ENCODE assay signal across 16 mouse cellular contexts in the genomic region with DNA sequence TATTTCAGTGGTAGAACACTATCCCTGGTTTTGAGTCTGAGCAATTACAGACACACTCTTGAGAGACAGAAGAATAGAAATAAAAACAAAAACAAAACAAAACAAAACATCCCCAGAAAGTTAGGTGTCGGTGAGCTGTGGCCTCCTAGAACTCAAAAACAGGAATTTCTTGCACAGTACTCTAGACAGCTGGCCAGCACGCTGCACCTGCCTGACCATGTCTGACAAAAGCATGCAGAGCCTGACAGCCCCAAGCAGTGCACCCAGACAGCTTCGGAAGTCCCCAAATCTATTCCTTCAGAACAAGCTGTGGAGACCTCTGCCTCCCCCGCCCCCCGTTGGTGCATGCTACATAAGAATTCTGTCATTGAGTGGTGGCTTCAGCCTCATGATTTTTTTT. TPM values are rescaled to one million over a fixed set of nuclear protein-coding genes. Genes with fewer than 3 reads are reported as not detected.
DNase-seq lines count a peak whose midpoint lies in the region; ATAC-seq and TF ChIP-seq lines count a peak whose summit lies in the region.
"Had no signal": no experiment of that assay in that cellular context is flagged by ENCODE, and none has a peak within 500 bp of the region (broad histone marks: within the 10 kb centered on the region; RNA-seq: fewer than 3 reads in every experiment).

No protein-coding gene starts in this region.

- H3K36me3 ChIP-seq in heart, embryonic 11.5 days (ENCODE audit: control insufficient read depth, insufficient read depth, low read length) = no peaks in the 10 kb centered on the region
- no peaks in the 10 kb centered on the region for H3K36me3 ChIP-seq in heart, adult 2 months (ENCODE audit: control insufficient read depth, insufficient read depth, low read length)
- H3K36me3 ChIP-seq in limb, embryonic 10.5 days = peaks cover 17% of the 10 kb centered on the region; the same call in 1 of the 2 replicates
- H3K36me3 ChIP-seq: heart, embryonic 15.5 days; lung, embryonic 15.5 days had no signal

- H3K9me3 ChIP-seq in heart, embryonic 11.5 days (replicated peaks; ENCODE audit: control insufficient read depth, low read length) = no peaks in the 10 kb centered on the region
- no peaks in the 10 kb centered on the region for H3K9me3 ChIP-seq in limb, embryonic 10.5 days (replicated peaks)
- H3K9me3 ChIP-seq: heart, embryonic 15.5 days; lung, embryonic 15.5 days had no signal

- H3K4me3 ChIP-seq in heart, embryonic 11.5 days (ENCODE audit: low read depth, low read length) = no peak overlapping the region
- no peak overlapping the region for H3K4me3 ChIP-seq in heart, adult 2 months
- peak overlapping the region; percentile 8; the same call in 1 of the 2 replicates for H3K4me3 ChIP-seq in limb, embryonic 10.5 days
- H3K4me3 ChIP-seq: heart, embryonic 15.5 days; lung, embryonic 15.5 days had no signal

- no peak overlapping the region for H3K4me2 ChIP-seq in heart, embryonic 11.5 days
- H3K4me2 ChIP-seq: heart, embryonic 15.5 days; lung, embryonic 15.5 days had no signal

- no peak for DNase-seq in heart, adult 2 months
- peak; percentile 32 for DNase-seq in retina, postnatal 1 day
- DNase-seq in retina, embryonic 14.5 days (ENCODE audit: low spot score) = no peak
- DNase-seq in limb, embryonic 10.5 days (ENCODE audit: low spot score) = no peak
- no peak for DNase-seq in frontal cortex, postnatal 14 days (ENCODE audit: low spot score in 2 of 2)
- no peak for DNase-seq in thymus, postnatal 14 days
- DNase-seq: cerebellum, adult 9-11 months; kidney, postnatal 14 days; liver; right cerebral cortex, postnatal 4 days had no signal

- H3K27ac ChIP-seq in heart, embryonic 11.5 days (ENCODE audit: low read depth, low read length) = peak overlapping the region; percentile 35; the same call in 1 of the 2 replicates
- H3K27ac ChIP-seq in heart, adult 2 months = no peak overlapping the region
- peak overlapping the region; percentile 32; the same call in 1 of the 2 replicates for H3K27ac ChIP-seq in limb, embryonic 10.5 days
- H3K27ac ChIP-seq: heart, embryonic 15.5 days; lung, embryonic 15.5 days had no signal

- ATAC-seq in heart, embryonic 11.5 days (replicated peaks; ENCODE audit: insufficient number of reproducible peaks, low FRiP score, low TSS enrichment) = no peak
- no peak for ATAC-seq in activated CD4-positive, CD25-positive, alpha-beta regulatory T cell, adult 4 months
- ATAC-seq: CD4-positive, CD25-positive, alpha-beta regulatory T cell, adult 4 months; inflammation-experienced regulatory T-cells, adult 6 months had no signal

- H3K4me1 ChIP-seq in heart, embryonic 11.5 days (ENCODE audit: control insufficient read depth, insufficient read depth, low read length) = peaks cover 24% of the 10 kb centered on the region
- H3K4me1 ChIP-seq in heart, adult 2 months (ENCODE audit: control insufficient read depth, insufficient read depth, low read length) = peaks cover 3% of the 10 kb centered on the region; the same call in 1 of the 2 replicates
- peaks cover 70% of the 10 kb centered on the region for H3K4me1 ChIP-seq in limb, embryonic 10.5 days

- no peak for TF ChIP-seq POLR2A in heart, adult 2 months (IDR thresholded peaks at IDR 0.05; ENCODE audit: insufficient read depth, low read depth, low read length)

- H3K79me2 ChIP-seq in heart, adult 2 months (replicated peaks; ENCODE audit: control insufficient read depth, insufficient read depth, low read length) = no peaks in the 10 kb centered on the region

- WGBS in heart, embryonic 11.5 days (ENCODE audit: insufficient replicate concordance) = 61% methylated on average over 5 of the region's 5 CpGs
- 83% methylated on average over 5 of the region's 5 CpGs for WGBS in heart, adult 2 months
- 72% methylated on average over 5 of the region's 5 CpGs for WGBS in limb, embryonic 10.5 days

- H3K9ac ChIP-seq in heart, embryonic 11.5 days (ENCODE audit: low read depth, low read length) = no peak overlapping the region
- H3K9ac ChIP-seq in heart, adult 2 months (ENCODE audit: low read depth, low read length) = no peak overlapping the region
- H3K9ac ChIP-seq: heart, embryonic 15.5 days; lung, embryonic 15.5 days had no signal

- H3K27me3 ChIP-seq in heart, embryonic 11.5 days (ENCODE audit: control insufficient read depth, insufficient read depth, low read length) = no peaks in the 10 kb centered on the region
- H3K27me3 ChIP-seq in heart, adult 2 months (ENCODE audit: control insufficient read depth, insufficient read depth, low read length) = no peaks in the 10 kb centered on the region
- H3K27me3 ChIP-seq in limb, embryonic 10.5 days (ENCODE audit: low read depth, poor library complexity, severe bottlenecking) = no peaks in the 10 kb centered on the region
- H3K27me3 ChIP-seq: heart, embryonic 15.5 days; lung, embryonic 15.5 days had no signal

- intact Hi-C loops in heart, adult 2 months (cut with DNase I) = no loop called here

- TF ChIP-seq CTCF in heart, adult 2 months (IDR thresholded peaks at IDR 0.05) = no peak

- no peak for TF ChIP-seq EP300 in heart, adult 2 months (IDR thresholded peaks at IDR 0.05; ENCODE audit: insufficient read depth, low read depth, low read length)

RNA-seq across cellular contexts. Expression of a gene that starts 49.1 kb away (rescaled TPM):
- 21.6 and 24.8 TPM in 2 replicates for polyA plus RNA-seq in heart, embryonic 11.5 days (2014; fragmentation: Nextera tagmentation; extraction: Ambion mirVana)
- 10 to 100 TPM; 14.6 to 19.1 TPM for total RNA-seq in heart, adult 2 months (2021)
- polyA plus RNA-seq in heart, adult 2 months (2012; rRNA removed) = 10.0 and 14.0 TPM in 2 replicates
- 53.3 and 55.7 TPM in 2 replicates for polyA plus RNA-seq in limb, embryonic 10.5 days (2016; fragmentation: Nextera tagmentation; extraction: Ambion mirVana)
- polyA plus RNA-seq in activated CD4-positive, CD25-positive, alpha-beta regulatory T cell, adult 4 months (2017; shearing (Covaris generic)) = 1 to 10 TPM in 1 of 2 experiments, under 1 TPM in 1; 0.71 to 1.8 TPM

RNA-seq across cellular contexts. Expression of a gene that starts 56.9 kb away (rescaled TPM):
- polyA plus RNA-seq in heart, embryonic 11.5 days (2014; fragmentation: Nextera tagmentation; extraction: Ambion mirVana) = 108 and 110 TPM in 2 replicates
- total RNA-seq in heart, adult 2 months (2021) = 10 to 100 TPM; 35.3 to 40.4 TPM
- 10.4 and 21.0 TPM in 2 replicates for polyA plus RNA-seq in heart, adult 2 months (2012; rRNA removed)
- 144 and 147 TPM in 2 replicates for polyA plus RNA-seq in limb, embryonic 10.5 days (2016; fragmentation: Nextera tagmentation; extraction: Ambion mirVana)
- 10 to 100 TPM; 52.1 to 72.8 TPM for polyA plus RNA-seq in activated CD4-positive, CD25-positive, alpha-beta regulatory T cell, adult 4 months (2017; shearing (Covaris generic))
